Mouse (Mus musculus) heart, adult 11 months (tissue): ENCODE data around the gene Krtap4-7.
A peak's percentile ranks its signal among the peaks of the same experiment; 100 is the strongest.

Source experiments
- DNase-seq: peaks from one replicate; pipeline ENCODE4 v3.0.0; 2022

The Krtap4-7 gene

GRCm38 (mm10) chr11:99597742-99598141 lies 46.1 kb downstream of the Krtap4-7 start, which contains the start of gene Krtap9-3:
TSS of gene Krtap9-3 (minus strand) at chr11:99598105.
- peak; percentile 55 for DNase-seq
